Mouse (Mus musculus): ENCODE results near the gene Zfp598.

The Zfp598 gene

GRCm38 (mm10) chr17:24669545-24670245, at the start of gene Zfp598:
Gene Zfp598 (plus strand): TSS chr17:24669687.
- peak; percentile 92 to 95 for DNase-seq (ENCODE audit: low spot score in 2 of 2)

GRCm38 (mm10) chr17:24625472-24625871, 44.0 kb upstream of the Zfp598 start:
- DNase-seq (ENCODE audit: low spot score in 2 of 2): no peak

DNA sequence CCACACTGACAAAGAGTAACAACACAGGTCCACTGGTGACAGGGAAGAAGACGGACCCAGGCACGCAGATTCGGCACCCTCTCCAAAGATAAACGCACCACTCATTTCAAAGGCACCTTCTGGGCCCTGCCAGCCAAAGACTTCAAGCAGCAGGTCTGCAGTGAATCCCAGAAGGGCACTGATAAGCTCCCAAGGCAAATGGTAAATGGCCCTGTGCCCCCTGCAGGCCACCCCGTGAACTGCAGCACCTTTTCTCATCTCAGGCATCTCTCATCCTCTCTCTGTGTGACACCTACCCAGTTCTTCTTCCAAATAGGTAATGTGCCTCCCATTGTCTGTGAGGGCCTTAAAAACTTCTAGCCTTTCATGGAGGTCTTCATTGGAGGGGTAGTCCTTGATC, 40.8 kb upstream of the Zfp598 start:
- DNase-seq (ENCODE audit: low spot score in 2 of 2): peak; percentile 69 to 76

DNA sequence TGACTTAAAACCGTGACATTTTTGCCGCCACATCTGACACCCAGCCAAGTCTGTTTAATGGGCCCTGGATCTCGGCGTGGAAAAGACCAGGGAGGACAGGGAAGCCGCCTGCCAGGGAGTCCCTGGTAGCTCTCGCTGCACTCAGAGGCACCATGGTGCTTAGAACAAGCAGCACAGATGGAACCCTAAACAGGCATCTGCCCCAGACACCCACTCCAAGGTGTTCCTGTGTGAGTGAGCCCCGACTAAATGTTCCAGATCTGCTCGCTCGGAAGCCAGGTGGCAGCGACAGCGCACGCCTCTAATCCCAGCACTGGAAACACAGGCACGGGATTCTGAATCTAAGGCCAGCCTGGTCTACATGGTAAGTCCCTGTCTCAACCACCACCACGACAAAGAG, 39.4 kb upstream of the Zfp598 start:
- peak in 1 of 2 experiments; percentile 47 for DNase-seq (ENCODE audit: low spot score in 2 of 2)

DNA sequence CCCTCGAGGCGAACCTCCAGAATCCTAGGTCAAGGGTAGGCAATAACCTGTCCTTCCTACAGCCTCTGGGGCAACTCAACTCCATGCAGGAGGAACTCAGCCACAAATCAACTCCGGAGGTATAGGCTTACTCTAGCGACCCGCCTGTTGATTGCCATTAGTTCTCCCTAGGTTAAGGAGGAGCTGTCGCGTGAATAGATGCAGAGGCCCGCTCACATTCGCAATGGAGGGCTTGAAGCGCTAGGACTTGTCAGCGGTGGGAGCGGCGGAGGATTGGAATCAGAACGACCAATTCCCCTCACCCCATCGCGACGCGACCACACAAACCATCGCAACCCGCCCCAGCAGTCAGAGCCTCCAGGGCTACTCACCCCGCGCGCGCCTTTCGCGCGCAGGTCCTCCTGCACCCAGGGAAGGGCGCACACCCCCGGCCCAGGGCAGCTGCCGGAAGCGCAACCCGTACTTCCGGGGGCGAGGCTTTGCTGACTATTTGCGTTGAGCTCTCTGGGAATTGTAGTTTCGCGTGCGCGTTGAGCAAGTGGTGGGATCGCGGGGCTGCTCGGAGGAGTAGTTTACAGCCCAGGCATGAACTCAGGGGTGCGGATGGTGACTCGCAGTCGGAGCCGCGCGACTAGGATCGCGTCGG, 37.2 kb upstream of the Zfp598 start, which contains the start of the genes Tsc2 and Nthl1:
Gene Tsc2, minus strand, starts transcription at position 464 of the 646 bp plus-strand sequence.
Gene Nthl1, plus strand, starts transcription at position 514 of the 646 bp plus-strand sequence.
- peak; percentile 82 to 84 for DNase-seq (ENCODE audit: low spot score in 2 of 2)

DNA sequence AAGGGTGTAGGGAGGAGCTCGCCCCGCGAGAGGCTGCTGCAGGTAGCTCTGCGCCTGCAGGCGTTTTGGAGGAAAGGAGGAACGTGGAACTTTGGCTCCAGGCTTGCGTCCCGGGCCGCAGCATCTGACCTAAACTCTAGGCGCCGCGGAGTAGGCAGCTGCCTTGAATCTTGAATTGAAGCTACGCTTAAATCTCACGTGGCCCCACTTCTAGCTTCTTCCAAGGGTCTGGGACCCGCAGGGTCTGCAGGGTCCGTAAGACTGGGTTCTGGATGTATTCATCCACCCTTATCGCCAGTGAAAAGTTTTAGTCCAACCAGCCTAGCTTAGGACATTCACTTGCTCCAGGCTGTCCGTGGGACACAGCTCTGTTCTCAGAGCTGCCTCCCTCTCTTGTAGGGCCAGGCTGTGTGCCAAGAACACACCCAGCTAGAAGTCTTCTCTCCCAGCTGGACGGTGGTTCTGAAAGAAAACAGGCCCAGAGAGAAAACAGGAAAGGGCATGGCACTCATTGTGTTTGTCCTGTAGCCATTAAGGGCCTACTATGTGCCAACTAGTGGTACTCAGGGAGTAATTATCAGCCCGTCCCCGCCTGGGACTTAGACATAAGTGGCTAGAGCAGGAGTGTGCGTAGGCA, 36.6 kb upstream of the Zfp598 start:
- DNase-seq (ENCODE audit: low spot score in 2 of 2): peak in 1 of 2 experiments; percentile 41

DNA sequence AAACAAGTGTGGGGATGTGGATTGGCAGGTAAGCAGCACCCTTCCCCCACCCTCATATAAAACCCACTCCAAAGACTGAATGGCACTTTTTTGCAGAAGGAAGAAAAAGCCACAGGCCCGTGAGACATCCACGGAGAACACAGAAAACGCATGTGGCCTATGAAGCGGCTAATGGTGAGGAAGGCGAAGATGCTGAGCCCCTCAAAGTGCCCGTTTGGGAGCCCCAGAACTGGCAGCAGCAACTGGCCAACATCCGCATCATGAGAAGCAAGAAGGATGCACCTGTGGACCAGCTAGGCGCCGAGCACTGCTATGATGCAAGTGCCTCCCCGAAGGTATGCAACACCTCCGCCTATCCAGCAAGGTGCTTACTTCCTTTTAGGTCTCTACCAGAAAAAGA, 35.7 kb upstream of the Zfp598 start:
- DNase-seq (ENCODE audit: low spot score in 2 of 2): no peak

DNA sequence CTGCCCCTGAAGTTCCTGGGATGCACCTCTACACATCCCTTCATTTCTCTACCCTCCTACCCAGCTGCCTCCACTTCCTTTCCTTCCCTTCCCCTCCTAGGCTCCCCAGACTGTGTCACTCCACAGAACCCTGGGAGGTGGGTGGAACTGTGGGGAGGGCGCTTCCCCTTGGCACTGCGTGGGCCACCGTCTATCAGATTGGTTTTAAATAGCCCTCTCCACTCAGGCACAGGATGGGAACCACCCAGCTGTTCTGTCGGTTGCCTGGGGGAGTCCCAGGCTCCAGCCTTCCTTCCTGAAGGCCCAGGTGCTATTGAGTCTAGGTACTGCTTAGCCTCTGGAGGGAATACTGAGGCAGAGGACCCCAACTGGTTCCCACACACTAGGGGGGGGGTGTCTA, 34.5 kb upstream of the Zfp598 start:
- peak; percentile 49 to 61 for DNase-seq (ENCODE audit: low spot score in 2 of 2)

DNA sequence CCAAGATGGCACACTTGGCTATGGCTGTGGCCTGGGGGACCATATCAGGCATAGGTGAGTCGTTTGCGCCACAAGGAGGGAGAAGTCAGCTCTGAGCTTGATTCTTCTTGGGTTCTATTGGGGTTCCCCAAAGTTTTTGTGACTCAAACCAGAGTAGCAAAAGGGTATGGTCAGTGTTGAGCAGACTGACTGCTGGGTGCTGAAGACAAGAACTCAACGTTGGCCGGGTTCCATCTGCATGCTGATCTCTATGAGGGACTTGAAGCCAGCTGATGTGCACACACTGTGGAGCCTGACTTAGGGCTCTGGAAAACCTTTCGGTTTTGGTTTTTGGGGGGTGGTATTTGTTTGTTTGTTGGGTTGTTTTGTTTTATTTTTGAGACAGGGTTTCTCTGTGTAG, 33.8 kb upstream of the Zfp598 start:
- DNase-seq (ENCODE audit: low spot score in 2 of 2): no peak

- DNase-seq (ENCODE audit: low spot score in 2 of 2): no peak
These were observed 32.6 kb upstream of the Zfp598 start for GRCm38 (mm10) chr17:24636781-24637481.

GRCm38 (mm10) chr17:24638214-24638613, 31.3 kb upstream of the Zfp598 start:
- DNase-seq (ENCODE audit: low spot score in 2 of 2): no peak

- DNase-seq (ENCODE audit: low spot score in 2 of 2): no peak
These were observed 30.6 kb upstream of the Zfp598 start for GRCm38 (mm10) chr17:24638840-24639239.

- DNase-seq (ENCODE audit: low spot score in 2 of 2): no peak
These were observed 29.9 kb upstream of the Zfp598 start for GRCm38 (mm10) chr17:24639571-24639988.

DNA sequence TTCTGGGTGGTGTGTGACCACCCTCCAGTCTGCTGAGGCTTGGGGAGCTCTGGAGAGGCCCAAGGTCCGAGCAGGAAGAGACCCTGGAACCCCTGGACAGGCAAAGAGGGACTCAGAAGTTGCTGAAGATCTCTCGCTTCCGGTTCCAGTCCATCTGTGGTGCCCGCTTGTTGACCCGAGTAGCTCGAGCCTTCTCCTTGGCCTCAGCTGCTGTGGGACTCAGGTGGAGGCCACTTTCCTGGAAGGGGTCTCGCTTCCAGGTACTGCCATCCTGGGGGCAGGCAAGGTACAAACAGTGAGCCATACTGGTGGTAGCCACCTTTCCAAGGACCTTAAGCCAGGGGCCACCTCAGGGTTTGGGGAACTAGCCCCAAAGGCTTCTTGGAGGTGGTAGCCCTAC, 29.4 kb upstream of the Zfp598 start:
- DNase-seq (ENCODE audit: low spot score in 2 of 2): no peak

DNA sequence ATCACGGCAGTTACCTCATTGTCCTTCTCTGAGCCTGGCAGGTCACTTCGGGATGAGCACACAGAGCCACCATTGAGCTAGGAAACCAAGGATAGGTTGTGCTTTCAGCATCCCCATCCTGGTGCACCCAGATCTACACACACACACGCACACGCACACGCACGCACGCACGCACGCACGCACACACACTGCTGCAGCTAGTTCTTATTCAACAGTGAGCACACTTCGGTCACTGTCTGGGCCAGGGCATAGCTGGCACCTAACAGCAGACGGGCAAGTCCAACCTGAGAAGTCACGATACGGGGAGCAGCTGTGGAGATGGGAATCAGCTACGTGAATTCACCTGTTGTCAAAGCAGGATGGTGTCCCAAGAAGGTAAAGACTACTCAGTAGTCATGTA, 28.9 kb upstream of the Zfp598 start:
- DNase-seq (ENCODE audit: low spot score in 2 of 2): no peak

- DNase-seq (ENCODE audit: low spot score in 2 of 2): no peak
These were observed 27.5 kb upstream of the Zfp598 start for GRCm38 (mm10) chr17:24641944-24642343.

GRCm38 (mm10) chr17:24642791-24643343, 26.6 kb upstream of the Zfp598 start:
- DNase-seq (ENCODE audit: low spot score in 2 of 2): no peak

DNA sequence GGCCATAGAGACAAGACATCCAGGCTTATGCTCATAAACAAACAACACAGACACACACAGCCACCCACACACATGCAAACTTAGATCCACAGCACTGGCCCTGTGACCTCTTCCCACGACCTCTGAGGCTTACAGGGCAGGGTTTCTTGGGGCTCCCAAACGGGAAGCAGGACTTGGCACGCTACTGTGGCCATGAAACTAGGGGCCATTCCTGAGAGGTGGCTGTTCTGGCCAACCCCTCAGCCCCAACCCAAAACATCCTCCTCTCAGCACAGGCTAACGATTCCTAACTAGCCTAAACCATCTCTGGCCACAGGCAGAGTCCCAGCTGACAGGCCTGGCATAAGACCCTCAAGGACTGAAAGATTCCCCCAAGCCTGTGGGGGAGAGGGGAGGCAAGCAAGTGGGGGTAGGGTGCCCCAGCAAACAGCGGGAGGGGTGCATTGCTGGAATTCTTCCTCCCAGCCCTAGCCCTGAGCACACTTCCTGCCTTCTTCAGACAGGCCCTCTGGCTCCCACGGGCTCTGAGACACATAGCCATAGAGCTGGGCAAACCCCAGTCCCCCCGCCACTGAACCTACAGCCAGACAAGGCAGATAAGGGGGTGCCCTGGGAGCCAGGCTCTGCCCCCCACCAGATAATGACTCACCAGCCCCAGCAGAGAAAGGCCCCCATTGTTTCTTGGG, 25.3 kb upstream of the Zfp598 start:
- no peak for DNase-seq (ENCODE audit: low spot score in 2 of 2)

- no peak for DNase-seq (ENCODE audit: low spot score in 2 of 2)
These were observed 24.4 kb upstream of the Zfp598 start for GRCm38 (mm10) chr17:24644875-24645721.

DNA sequence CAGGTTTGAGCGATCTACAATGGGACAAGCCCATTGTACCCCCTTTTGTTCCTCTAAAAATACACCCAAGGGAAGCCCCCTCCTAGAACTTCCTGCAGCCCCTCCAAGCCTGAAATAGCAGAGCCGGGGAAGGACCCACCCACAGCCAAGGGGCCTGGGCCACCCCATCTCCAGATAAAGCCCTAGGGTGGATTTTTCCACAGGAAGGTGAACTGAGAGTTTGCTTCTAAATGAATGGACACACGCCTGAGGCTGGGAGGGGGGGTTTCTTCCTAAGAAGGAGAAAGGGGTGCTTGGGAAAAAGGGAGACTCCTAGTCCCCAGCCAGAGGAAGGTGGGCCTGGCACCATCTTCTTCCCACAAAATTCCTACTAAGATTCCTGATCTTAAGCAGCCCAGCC, 23.6 kb upstream of the Zfp598 start:
- no peak for DNase-seq (ENCODE audit: low spot score in 2 of 2)

Measured in frontal cortex, postnatal 36 days (tissue).